Mouse (Mus musculus) brain, embryonic 14.5 days (tissue): ENCODE measurements around the gene Osbpl9.

Experiments used
- CTCF ChIP-seq: fragments of 200-500 bp; IDR thresholded peaks from 2 replicates; pipeline ENCODE4 v1.5.1; 2012; ENCODE audit warnings: inconsistent platforms, mild to moderate bottlenecking, moderate library complexity, borderline replicate concordance; ENCODE audit not compliant: insufficient read depth, insufficient read length; ENCODE audit errors: extremely low read depth
- POLR2A ChIP-seq: fragments of 200-500 bp; IDR thresholded peaks from 2 replicates; pipeline ENCODE4 v1.6.1; 2012; ENCODE audit warnings: mild to moderate bottlenecking, inconsistent platforms, borderline replicate concordance; ENCODE audit not compliant: poor library complexity, insufficient read depth, insufficient read length, severe bottlenecking; ENCODE audit errors: extremely low read depth

GRCm38 (mm10) chr4:109029857-109030256 lies 172.2 kb downstream of the Osbpl9 start:
- TF ChIP-seq CTCF (no peak), POLR2A (no peak)
